Mouse (Mus musculus) lung, postnatal 0 days (tissue): ENCODE data around the gene Thsd7b.

Experiments
- CTCF ChIP-seq: IDR thresholded peaks from 2 replicates; pipeline ENCODE4 v1.5.1; 2016; ENCODE audit warnings: antibody characterized with exemption, mild to moderate bottlenecking
- EP300 ChIP-seq: IDR thresholded peaks from 2 replicates; pipeline ENCODE4 v1.6.1; 2016; ENCODE audit warnings: antibody characterized with exemption, mild to moderate bottlenecking, control low read depth

DNA sequence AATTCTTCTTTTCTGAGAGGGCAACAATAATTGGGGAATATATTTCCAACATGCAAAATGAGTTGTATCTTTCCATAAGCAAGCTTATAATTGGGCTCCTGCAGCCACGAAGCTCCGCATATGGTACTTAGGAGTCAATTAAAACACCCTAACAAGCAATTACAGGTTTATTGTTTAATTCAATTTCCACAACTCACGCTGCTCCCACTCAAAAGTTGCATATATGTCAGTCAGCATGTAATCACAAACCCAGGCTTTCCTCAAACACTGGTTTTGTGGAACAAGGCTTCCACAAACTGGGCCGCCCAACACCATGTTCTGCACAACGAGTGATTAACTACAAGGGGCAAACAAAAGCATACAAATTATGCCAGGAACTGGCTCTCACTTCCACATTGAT is 625.0 kb downstream of the Thsd7b start:
- TF ChIP-seq CTCF: no peak
- TF ChIP-seq EP300: no peak
